Mouse (Mus musculus) adrenal gland, postnatal 36 days (tissue): ENCODE results near the gene Lpgat1. TPM values are rescaled to one million over a fixed set of nuclear protein-coding genes. Genes with fewer than 3 reads are reported as not detected.

Experiments
- DNase-seq, 2 experiments: peaks; one replicate each; pipeline ENCODE4 v3.0.0; 2021; ENCODE audit warnings: mixed read lengths in 1 of 2
- long read RNA-seq, 2 experiments: library from polyadenylated mRNA; stranded (forward); transcript quantifications; one replicate each; pipeline ENCODE4 v2.0.0; 2021; ENCODE audit warnings: borderline sequencing depth in 2 of 2
- total RNA-seq, 2 experiments: library from RNA; stranded (reverse); gene quantifications; 2 replicates each; pipeline ENCODE4 v1.2.3; 2021

Gene Lpgat1
- total RNA-seq, result 10 to 100 TPM; 53.2 to 91.7 TPM
- long read RNA-seq, experiment 1, full-length matches to known transcripts, result 27 of 40 reads
- long read RNA-seq, experiment 1, partial matches to known transcripts, result 3 of 40 reads
- long read RNA-seq, experiment 1, other reads (novel, unspliced or antisense), result 10 of 40 reads
- long read RNA-seq, experiment 2, partial matches to known transcripts, result 0 of 8 reads
- long read RNA-seq, experiment 2, other reads (novel, unspliced or antisense), result 4 of 8 reads

DNA sequence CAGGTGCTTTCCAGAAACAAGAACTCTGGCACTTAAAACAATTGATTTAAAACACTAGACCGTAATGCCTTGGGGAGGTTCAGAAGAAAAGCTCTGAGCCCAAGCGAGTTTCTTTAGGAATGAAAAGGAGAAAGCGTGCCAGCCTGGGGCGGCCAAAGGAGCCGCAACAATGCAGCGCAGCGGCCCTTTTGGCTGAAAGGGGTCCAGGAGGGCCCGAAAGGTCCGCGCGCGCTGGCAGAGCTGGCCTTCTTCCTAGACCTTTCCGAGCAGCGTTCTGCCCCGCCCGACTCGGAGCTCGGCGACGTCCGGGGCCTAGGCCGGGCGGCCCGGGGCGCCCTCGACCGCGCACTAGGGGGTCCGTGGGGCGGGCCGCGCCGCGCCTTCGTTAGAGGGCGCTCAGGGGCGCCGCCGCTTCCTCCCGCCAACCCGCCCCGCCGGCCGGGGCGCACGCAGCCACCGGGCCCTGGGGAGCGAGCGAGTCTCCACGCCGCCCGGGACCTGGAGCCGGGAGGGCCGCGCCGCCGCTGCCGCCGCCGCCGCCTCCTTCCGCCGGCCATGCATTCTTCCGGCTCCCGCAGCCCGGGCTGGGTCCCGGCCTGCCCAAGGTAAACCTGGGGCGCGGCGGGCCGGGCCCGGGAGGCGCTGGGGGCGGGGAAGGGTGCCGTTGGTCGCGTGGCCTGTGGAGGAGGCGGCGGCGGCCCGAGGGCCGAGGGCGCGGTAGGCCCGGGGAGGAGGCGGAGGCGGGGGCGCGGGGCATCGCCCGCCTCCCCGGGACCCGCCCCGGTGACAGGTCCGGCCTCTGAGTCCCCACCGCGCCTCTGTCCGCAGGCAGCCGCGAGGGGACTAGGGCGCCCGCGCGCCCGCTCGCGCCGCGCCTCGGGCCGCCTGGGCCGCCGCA is at the start of gene Lpgat1:
TSS of gene Lpgat1 (plus strand) at position 234 of the 898 bp plus-strand sequence.
- DNase-seq, result peak; percentile 94 to 95

DNA sequence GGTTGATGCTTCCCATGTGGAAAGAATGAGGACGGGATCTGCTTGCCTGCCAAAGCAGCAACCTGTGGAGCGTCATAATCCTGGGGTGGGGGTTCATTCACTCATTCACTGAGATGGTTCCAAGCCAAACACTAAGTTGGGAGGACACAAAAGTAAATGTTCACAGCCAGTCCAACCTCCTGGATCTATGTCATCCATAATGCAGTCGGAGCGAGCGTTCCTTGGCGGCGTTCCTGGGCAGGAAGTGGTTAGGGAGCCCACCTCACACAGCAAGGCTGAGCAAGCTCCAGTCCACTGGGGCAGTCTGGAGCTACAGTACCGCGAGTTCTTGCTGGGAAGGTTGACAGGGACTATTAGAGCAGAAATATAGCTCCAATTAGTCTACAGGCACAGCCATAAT is 49.6 kb upstream of the Lpgat1 start:
- DNase-seq, result no peak

DNA sequence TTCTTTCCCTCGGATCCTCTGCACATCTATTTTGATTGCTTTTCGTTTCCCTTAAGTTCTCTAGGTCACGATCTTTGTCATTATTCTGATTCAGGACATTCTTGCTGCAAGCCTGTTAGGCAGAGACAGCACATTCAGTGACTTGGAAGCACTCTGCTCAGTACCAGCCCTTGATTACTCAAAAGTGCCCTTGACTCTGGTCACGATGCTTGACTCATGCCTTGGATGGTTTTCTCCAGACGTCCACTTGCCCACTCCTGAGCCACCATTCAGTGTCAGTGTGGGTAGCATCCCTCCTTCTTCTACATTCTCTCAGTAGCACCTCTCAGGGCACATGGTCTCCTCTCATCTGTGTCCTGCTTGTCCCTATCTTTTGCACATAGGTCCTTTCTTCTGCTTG is 43.6 kb upstream of the Lpgat1 start:
- peak; percentile 59 to 75 for DNase-seq

DNA sequence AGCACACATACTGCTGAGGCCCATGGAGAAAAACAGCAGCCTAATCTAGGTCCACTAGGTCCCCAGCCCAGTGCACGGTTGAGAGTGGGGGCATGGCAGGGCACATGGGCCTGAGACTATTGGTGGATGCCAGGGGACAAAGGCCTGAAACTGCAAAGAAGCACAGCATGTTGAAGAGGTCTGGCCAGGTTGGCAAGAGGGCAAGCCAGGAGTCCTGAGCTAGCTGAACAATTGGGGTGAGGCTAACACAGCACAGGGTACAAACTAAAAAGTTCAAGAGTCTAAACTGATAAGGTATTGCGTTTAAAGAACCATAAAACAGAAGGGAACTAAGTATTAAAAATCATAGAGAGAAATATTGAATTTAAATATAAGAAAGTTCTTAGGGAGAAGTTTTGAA is 36.0 kb upstream of the Lpgat1 start:
- no peak for DNase-seq

DNA sequence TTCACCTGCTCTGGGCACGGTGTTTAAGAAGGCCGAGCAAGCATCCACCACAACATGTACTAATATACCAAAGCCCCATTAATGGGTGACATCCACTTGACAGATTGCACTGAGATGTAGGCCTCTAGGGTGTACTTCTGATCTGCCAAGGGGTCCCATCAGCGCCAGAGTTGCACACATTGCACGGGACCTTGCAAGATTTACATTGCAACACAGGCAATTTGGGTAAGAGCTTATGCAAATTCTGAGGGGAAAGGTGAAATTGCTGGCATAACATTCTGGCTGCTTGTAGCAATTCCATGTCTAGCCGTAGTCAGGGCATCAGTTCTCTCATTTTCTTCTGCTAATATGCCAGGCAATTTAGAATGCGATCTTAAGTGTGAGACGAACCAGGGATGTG is 30.1 kb upstream of the Lpgat1 start:
- peak; percentile 7 to 25 for DNase-seq

DNA sequence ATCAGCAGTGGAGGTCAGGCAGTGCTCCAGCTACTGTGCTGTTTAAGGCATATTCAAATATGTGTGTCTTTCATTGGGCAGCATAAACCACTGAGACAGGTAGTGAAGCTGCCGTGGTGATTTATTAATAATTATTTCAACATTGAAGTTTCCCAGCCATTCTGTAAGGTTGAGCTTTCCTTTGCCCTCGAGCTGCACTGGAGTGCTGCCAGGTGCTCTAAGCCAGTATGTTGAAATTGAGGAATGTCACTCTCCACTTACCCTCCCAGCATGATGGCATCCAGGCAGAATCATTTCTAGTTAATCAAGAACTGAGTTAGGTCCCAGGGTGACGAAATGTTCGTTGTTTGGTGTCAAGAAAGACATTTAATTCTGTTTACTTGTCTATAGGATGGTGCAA is 24.4 kb upstream of the Lpgat1 start:
- DNase-seq, result peak; percentile 70 to 79

DNA sequence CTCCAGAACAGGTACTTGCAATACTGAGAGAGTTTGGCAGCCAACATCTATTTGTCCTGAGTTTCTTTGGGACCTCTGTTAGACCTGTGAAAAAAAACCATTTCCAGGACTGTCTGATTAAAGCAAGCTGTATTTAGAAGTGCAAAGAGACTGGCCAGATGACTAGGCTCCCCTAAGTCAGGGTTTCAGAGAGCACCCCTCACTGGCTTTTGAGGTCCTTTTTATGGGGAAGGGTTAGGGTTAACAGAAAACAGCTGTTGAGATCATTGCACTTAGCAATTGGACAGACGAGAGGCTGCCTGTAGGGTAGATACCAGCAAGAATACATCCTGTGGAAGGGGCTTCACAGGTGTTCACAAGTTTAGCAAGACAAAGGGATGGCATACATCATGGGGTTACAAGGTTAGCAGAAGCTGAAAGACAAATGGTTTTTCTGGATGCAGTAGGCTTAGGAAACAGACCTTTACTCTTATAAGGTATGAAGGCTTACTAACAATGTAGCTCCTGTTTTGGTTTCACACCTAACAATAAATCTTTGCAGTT is 19.3 kb upstream of the Lpgat1 start:
- DNase-seq, result no peak

DNA sequence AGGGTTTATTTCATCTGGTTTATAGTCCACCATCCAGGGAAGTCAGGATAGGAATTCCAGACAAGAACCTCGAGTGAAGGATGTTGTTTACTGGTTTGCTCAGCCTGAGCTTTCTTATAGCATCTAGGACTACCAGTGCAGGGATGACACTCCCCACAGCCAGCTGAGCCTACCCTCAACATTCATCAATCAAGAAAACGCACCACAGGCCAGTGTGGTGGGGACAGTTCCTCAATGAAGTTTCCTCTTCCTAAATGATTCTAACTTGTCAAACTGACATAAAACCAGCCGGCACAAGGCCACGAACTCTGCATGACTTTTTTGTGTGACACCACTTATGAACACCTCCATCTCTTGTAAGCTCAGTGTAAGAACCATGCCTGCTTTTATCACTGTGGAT is 13.1 kb upstream of the Lpgat1 start:
- no peak for DNase-seq

DNA sequence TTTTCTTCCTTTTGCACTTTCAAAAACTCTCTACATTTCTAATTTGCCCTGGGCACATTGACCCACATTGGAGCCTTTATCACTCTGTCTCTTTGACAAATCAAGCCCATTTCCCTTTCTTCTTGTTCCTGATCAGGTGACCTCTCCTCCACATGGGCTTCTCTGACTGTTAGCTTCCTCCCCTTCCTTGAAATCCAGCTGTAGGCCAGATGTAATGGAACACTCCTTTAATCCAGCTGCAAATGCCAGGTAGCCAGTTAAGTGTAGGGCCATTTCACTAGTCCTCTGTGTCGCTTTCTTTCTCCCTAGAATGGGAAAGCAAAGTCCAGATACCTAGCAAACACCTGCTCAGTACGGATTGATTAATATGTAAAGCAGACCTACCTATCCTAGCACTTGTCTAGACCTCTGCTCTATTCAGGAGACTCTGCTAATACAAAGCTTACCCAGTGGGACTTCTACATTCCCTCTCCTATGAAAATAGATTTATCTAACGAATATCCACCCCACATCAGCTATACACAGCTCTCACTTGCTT is 11.0 kb upstream of the Lpgat1 start:
- DNase-seq, result no peak

DNA sequence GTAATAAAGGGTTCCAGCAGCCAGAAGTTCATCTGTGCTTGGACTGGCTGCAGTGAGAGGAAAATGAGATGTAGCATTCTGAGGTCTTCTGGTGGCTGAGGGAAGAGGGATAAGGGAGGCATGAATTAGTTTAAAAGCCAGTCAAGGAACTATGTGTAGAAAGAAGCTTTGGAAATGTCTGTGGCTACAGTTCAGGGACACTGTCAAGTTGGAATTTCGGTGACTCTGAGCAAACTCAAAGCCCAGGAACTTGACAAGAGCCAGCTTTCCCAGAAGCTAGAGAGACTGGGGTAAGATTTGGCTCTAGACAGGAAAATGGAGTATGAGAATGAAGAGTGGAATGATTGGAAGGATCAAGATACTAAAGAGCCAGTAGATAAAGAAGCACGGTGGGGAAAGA is 7.8 kb upstream of the Lpgat1 start:
- DNase-seq, result no peak

DNA sequence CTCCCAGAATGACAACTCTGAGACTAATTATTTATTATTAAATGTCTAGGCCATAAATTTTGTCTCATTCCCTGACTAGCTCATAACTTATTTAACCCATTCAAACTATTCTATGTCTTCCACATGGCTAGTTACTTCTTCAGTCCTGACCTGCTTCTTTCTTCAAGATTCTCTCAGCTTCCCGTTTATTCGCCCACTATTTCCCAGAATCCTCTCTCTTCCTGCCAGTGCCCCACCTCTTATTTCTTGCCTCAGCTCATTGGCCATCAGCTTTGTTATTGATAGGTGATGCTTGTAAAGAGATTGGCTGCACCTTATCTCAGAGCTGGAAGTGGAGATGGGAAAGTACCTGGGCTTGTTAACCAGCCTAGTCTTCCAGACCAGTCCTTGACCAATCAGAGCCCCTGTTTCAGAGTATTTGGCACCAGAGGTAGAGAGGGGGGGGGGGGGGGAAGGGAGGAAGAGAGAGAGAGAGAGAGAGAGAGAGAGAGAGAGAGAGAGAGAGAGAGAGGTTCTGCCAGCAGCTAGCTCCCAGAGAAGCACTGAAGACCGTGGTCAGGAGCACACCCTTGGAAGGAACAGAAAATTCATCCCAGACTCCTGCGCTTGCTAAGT is 5.3 kb upstream of the Lpgat1 start:
- DNase-seq, result no peak

DNA sequence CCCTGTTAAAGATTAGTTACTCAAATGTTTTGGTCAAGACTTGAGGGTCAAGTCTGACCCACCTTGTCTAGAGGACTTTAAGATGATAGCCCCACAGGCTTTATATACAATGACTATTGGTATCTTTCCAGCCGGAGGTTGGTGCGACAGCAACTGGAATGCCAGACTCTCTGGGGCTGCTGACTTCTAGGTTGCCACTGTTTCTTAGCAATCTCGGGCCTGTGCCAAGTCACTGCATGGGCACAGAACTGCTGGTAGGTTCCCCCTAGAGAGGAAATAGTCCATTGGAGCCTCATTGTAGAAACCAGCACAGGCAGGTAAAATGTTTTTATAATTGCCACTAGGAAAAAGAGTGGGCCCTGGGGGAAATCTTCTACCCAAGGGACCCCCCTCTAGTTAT is 3.8 kb upstream of the Lpgat1 start:
- DNase-seq, result no peak

DNA sequence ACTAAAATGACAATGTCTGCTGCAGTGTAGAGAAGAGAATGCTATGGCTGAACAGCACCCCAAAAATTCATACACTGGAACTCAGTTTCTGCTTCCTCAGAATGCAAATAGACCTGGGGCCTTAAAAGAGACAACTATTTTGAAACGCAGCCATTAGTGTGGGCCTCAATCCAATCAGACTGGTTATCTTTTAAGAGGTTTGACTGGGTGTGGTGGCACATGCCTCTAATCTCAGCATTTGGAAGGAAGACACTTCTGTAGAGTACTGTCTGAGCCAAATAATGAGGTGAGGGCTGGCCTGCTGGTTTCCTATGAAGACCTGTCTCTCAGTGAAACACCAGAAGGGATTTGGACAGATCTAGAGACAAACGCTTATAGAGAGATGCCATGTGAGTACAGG is 2.5 kb upstream of the Lpgat1 start:
- DNase-seq, result no peak

DNA sequence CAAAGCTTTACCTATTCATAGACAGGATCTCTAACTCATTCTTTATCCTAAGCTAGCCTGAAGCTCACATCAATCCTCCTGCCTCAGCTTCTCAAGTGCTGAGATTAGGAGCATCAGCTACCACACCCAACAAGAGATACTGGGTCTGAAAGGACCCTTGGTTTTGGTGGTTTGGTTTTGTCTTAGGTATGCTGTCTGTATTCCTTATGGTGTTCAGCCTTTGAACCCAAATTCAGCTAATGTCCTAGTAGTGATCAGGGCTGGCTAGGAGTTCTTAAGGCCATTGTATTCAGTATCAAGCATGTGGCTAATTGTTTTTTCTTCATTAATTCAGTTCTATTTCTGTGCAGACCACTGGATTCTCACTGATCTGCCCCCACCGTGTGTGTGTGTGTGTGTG is 493 bp upstream of the Lpgat1 start:
- no peak for DNase-seq

DNA sequence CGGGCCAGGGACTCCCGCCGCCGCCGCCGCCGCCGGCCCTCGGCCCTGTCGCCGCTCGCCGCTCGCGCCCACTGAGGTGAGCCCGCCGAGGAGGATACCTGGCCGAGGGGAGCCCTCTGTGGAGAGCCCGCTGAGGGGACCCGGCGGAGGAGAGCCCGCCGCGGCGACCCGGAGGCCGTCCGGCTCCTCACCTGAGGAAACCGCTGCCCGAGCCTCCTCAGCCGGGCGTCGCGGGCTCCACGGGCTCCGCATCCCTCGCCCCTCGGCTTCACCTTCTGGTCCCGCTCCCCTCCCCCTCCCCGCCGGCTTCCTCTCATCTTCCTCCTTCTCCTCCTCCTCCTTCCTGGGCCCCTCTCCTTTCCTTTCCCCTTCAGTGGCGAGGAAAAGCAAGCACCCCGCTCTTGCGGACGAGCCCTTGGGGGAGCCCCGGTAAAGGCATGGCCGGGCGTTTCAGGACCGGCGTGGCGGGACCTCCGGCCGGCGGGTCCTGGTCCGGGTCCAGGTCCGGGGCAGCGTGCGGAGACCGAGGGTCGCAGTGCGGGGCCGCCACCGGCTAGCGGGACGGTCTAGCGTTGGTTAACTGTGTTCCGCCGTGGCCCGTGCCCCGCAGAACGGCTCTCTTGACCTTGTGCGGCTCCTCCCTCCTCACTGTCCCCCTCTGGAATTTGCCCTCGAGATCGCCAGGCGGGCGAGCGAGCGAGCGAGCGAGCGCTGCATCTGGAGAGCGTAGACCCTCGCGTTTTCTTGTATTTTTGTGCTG is 1.1 kb downstream of the Lpgat1 start:
- DNase-seq, result peak; percentile 71 to 76

DNA sequence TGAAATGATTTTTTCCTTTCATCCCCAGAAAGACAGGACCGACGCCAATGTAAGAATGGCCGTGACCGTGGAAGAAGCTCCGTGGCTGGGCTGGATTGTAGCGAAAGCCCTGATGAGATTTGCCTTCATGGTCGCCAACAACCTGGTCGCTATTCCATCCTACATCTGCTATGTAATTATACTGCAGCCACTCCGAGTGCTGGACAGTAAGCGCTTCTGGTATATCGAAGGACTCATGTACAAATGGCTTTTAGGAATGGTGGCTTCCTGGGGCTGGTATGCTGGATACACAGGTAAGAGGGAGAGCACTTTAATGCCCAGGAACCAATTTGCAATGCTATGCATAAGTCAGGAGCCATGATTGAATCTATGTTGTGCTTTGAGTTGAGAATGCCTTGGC is 1.7 kb downstream of the Lpgat1 start:
- no peak for DNase-seq

DNA sequence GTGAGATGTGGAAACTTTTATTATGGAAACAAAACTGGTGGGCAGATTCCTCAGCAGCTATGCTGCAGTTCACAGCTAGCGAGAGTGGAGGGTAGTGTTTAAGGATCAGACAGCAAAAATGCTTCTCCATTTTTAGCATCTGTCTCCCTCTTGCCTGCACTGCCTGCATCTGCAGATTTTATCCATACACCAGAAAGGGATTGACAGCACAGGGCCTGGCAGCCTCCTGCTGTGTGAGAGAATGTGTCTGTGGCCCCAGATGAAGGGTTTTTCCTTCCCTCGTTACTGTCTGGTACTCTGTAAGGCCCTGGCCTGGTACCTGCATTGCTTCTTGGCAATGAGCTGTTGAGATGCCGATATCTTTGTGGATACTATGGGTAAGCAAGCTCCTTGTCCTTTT is 2.8 kb downstream of the Lpgat1 start:
- DNase-seq, result no peak

DNA sequence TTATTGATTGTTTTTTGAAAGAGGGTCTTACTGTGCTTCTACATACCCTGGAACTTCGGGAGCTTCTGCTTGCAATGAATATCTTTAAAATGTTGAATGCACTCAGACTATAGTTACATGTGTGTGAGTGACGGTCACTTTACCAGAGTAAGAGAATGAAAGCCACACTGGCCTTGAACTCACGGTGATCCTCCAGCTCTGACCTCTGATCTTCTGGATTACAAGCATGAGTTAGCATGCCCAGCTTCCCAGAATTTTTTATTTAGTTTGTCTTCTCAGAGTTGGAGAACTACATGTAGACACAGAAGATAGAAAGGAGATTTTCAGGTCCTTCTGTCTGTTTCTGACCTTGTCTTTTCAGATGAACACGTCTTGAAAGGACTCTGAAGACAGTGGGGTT is 5.1 kb downstream of the Lpgat1 start:
- DNase-seq, result no peak

DNA sequence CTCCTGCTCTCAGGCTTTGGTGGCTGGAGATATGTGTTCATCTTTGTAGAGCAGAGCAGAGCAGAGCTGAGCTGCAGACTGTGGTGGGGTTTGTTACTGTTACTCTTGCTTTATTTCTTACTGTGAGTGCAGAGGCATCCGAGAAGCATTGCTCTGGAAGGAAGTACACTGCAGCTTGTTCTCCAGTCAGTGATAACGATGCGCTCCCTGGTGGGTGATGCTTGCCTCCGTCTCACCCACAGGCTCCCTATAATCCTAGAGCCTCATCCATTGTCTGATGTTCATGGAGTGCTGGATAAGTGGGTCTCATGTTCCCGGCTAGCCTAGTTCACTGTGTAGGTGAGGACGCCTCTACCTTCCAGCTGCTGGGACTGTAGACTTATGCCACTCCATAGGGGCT is 6.0 kb downstream of the Lpgat1 start:
- no peak for DNase-seq

DNA sequence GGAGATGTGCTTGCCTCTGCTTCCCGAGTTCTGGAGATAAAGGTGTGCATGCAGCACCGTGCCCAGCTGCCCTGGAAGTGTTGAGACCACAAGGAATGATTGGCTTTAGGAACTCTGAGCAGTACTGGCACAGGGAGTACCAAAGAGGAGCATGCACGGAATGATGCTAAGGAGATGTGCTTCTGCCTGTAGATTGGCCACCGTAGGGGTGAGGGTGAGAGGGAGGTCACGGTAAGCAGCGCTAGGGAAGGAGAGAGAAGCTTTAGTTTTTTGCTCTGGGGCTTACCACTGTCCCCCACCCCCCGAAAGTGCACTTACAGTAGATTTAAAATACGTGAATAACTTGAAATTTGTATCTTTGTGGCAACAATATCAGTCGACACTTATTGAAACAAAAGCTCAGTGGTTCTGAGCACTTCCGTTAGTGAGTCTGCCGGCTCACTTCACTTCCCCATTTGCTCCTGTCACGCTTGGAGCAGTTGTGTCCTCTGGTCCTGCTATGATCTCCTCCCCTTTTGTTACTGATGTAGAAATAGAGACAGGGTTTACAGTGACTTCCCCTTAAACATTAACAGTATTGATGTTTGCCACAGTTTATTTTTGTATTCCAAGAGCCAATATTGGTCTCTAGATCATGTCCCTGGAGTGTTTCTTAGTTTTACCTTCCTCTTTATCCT is 6.9 kb downstream of the Lpgat1 start:
- no peak for DNase-seq

DNA sequence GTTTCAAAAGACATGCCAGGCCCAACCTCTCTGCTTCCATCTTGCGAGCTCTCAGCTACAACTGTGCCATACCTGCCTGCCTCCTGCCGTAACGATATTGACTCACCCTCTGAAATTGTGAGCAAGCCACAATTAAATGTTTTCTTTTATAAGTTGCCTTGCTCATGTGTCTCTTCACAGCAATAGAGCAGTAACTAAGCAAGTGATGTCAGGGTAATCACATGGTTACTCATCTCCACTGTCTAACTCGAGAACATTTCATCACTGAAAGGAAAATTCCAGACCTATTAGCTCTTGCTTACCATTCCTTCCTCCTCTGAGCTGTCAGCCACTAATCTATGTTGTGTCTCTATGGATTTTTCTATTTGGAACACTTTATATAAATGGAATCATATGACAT is 15.0 kb downstream of the Lpgat1 start:
- DNase-seq, result no peak
